Mouse (Mus musculus): ENCODE measurements around the gene Itsn2.
"Not testable (repeated sequence)": the region's sequence is repeated elsewhere in the genome, so short reads cannot be mapped to it uniquely, and the experiment has no call there.

The Itsn2 gene

DNA sequence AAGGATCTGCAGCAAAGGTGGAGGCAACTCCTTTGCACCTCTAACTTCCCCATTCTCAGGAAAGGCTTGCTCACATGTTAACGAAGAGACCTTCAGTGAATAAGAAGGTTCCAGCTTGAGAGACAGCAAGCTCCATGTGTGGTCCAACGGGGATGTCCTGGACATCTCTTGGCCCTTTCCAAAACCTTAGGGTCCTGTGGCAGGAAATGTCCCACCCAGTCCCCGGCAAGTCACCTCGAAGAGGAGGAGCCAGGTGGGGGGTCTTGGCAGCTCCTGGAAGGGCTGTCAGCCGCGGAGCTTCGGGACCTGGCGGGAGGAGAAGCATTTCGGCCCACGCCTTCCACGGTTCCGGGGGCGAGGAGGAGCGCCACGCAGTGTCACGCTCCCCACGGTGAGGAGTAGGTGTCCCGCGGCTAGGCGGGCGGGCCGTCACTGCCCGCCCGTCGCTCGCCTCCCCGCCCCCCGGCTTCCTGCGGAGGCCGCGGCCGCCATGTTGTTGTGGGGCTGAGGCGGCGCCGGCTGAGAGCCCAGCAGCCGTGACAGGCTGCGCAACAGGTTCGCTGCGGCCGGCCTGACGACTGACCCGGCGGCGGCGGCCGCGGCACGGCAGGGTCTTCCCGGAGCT, at the start of gene Itsn2, which contains the start of gene Gm3625:
Gene Itsn2 (plus strand): TSS at position 98 of the 625 bp plus-strand sequence.
Gene Gm3625 (minus strand): TSS at position 387 of the 625 bp plus-strand sequence.
- peak; percentile 63 for DNase-seq

DNA sequence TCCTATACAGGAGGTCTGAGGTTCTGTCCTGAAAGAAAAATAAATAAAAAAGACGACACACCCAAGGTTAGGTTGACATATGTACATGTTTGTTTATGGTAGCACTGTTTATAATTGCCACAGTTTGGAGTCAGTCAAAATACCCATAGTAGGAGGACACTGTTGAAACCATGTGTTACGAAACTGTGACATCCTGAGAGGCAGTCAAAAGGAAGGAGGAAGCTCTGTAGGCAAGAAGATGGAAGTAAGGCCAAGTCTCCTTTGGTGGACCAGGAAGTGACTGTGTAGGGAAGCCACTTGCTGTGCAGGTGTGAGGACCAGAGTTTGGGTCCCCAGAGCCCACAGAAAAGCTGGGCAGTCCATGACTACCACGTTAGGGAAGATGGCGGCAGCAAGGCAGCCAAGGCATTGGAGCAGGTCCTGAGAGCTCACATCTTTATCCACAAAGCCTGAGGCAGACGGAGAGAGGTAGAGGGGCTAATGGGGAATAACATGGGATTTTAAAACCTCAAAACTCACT, 48.0 kb upstream of the Itsn2 start:
- DNase-seq = no peak

DNA sequence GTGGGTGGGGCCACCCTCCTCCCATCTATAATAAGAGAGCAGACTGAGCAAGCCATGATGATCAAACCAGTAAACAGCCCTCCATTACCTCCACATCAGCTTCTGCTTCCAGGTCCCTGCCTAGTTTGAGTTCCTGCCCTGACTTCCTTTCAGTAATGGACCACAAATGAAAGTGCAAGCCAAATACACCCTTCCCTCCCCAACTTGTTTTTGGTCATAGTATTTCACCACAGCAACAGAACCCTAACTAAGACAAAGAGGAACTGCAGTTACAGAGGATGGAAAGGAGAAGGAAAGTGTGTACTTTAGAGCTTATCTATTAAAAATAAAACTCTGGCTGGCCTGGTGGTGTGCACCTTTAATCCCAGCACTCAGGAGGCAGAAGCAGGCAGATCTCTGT, 47.0 kb upstream of the Itsn2 start:
- DNase-seq = no peak

DNA sequence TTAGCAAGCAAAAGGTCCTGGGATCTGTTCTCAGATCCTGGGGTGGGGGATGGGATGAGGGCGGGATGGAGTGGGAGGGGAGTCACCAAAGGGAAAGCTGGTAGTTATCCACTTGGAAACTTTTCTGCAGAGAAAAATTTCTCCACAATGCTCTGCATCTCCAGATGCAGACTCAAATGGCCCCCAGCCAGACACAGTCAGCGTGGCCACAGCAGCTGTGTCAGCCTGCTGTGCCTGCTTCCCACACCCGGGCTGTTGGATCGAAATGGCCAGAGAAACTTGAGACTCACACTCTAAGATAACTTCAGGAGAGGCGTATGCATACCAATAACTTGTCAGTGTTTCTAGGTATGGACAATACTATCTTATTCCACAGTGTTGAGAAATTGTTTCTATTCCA, 45.9 kb upstream of the Itsn2 start:
- no peak for DNase-seq

DNA sequence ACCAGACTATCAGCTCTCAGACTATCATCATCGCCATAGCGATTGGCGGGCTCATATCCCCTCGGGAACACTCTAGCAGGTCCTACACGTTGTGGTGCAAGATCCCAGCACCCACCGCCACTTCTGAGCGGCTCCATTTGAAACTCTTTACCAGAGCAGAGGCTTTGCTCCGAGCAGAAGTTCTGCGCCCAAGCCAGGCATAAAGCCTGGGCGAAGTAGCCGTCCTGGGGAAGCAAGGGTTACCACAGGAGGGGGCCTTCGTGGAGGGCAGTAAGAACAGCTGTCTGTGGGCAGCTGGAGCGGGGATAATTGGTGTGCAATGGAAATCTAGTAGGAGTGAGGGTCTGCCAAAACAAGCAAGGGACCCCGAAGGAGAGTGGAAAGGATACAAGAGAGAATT, 44.9 kb upstream of the Itsn2 start:
- no peak for DNase-seq

DNA sequence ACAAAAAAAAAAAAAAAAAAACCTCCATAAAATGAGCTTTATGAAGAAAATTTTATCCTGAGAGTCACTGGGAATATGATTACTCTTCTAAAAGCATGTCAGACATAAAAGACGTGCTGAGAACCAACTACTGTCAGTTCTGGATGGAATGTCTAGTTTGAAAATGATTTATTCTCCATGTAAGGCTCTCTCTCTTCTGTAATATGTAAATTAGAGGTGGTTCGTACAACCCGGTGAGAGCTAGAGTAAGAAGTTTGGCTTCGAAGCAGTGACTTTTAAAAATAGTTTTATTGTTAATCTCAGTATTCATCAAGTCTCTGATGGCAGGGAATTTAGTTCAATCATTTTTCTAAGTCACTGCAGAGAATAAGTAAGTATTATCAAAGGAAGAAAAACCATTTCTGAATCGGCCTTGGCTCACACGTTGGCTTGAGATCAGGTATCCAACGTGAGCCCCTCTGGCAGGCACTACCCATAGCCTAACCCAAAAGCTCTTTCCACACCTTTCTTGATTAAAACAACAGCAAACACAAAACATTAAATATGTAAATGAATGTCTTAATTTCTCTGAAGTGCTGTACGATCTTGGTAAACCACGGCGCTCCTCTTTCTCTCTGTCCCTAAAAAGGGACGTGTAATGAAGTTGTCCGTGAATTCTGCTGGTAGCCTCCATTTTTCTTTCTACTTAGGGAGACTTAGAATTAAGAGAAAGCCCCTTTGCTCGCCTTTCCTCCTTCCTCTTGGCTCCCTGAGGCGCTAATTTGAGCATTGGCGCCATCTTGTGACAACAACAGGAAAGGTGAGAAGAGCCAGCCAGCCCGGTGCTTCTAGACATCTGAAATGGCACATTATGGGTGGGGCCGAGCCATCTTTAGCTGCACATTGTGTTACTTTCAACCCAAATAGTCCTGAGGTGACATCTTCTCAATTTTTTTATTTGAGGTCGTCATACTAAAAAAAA, 44.1 kb upstream of the Itsn2 start:
- peak; percentile 73 for DNase-seq

DNA sequence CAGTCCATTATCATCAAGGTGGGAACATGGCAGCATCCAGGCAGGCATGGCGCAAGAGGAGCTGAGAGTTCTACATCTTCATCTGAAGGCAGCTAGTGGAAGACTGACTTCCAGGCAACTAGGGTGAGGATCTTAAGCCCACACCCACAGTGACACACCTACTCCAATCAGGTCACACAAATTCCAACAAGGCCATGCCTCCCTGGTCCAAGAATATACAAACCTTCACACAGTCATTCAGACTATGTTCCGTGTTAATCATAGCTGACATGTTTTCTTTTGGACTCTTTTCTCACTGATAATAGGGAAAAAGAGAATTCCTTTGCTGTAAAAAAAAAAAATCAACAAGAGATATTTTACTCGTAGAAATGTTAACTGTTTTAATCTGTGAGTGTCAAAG, 38.7 kb upstream of the Itsn2 start:
- not testable (repeated sequence) for DNase-seq

DNA sequence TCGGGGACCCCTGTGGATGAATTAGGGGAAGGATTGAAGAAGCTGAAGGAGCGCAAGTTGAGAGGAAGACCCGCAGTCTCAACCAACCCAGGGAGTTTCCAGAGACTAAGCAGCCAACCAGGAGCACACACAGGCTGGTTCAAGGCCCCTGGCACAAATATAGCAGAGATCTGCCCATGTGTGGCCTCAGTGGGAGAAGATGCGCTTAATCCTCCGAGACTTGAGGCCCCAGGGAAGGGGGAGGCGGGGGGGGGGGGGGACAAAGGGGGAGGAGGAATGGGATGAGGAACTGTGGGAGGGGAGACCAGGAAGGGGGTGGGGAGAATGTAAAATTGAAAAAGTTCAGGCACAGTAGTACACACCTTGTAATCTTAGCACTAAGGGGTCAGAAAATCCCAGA, 37.0 kb upstream of the Itsn2 start:
- no peak for DNase-seq

DNA sequence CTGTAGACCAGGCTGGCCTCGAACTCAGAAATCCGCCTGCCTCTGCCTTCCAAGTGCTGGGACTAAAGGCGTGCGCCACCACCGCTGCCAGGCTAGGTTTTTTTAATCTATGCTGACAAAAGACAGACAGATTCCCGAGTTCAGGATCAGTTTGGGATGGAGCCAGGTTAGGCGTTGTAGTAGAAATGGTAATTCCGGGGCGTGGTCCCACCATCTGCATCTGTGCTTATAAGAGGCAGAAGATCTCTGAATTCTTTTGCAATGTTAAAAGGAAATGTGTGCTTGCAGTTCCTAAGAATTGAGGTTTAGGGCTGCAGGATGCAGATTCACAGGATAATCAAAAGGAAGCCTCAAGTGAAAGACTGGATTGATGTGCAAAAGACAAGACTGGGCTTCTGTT, 35.5 kb upstream of the Itsn2 start:
- DNase-seq = no peak

DNA sequence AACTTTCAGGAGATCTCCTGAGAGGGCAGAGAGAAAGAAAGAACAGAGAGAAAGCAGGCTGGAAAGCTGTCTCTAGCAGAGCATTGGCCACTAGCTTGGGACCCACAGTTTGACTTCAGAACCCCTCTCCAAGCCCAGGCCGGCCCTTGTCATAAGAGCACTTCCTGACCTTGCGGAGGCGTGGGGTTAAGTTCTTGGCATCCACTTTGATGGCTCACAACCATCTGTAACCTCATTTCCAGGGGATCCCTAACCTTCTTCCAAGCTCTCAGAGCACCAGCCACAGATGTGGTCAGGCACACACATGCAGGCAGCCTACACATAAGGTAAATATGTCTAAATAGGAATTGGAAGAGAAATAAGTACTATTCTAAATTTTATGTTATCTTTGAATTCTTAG, 35.0 kb upstream of the Itsn2 start:
- no peak for DNase-seq

DNA sequence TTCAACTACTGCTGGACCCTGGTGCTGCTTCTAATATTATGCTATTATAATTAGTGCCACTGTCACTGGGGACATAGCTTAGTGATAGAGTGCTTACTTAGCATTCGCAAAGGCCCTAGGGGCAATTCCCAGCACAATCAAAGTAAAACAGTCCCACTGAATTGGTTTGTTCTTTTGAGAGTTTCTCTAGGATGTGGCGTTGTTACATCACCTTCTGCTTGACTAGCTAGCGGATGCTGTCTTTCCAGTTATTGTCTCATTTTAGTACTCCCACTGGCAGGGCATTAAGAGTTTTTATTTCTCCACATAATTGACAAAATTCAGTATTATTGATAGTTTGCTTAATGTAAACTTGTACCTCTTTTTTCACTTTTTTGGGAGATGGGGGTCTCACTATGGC, 34.4 kb upstream of the Itsn2 start:
- no peak for DNase-seq

DNA sequence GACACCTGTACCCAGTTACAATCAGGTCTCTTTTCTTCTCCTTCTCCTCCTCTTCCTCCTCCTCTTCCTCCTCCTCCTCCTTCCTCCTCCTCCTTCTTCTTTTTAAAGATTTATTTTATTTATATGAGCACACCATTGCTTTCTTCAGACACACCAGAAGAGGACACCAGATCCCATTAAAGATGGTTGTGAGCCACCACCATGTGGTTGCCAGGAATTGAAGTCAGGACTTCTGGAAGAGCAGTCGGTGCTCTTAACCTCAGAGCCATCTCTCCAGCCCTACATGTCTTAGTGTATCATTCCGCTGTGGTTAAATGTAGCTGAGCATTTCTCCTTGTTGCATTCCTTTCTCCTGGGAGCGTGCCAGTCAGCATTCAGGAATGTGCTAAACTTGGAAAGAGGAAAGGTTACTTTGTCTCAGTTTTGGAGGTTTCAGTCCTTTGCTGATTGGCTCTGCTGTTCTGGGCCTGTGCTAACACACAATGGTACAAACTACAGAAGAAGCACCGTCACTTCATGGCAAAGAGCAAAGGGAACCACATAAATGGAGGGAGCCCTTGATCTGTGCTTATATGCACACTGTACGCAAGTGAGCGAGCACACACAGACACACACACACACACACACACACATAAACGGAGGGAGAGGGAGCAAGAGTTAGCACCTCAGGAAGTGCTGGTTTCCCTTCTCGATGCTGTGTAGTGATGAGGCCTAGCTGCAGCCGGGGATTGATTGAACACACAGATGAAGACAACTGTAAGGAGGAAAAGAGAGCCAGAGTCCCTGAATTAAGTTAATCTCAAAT, 33.8 kb upstream of the Itsn2 start:
- DNase-seq = no peak

DNA sequence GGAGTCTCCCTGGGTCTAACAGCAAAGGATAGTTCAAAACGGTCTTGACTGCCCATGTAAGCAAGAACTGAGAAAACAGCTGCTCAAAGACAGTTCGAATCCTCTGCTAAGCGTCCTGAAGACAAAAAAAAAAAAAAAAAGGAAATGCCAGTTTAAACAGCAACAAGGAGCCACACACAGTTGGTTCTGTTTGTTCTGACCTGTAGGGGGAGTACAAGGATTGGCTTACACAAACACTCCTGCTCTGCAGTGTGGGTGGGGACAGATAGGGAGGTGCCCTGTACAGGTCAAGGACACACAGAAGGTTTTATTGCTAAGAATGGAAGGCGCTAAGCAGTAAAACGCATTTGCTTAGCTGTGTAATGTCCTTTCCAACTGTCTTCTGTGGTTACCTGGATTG, 20.6 kb upstream of the Itsn2 start:
- peak; percentile 56 for DNase-seq

DNA sequence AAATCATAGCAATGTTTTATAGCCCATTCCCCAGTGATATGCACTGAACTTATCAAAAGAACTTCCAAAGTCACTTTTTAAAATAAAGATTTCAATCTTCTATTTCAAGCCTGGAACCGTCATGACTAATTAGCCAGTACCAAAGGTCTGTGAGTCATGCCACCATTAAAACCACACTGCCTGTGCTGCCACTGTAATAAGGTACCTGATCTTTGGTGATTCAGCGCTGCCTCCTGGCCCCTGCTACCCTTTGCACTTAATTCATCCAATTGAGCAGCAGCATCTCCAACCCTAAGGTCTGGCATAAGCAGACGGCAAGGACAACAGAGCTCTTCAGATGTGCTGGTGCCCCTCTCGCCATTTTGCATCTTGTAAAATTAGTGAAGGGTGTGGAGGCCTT, 18.4 kb upstream of the Itsn2 start:
- no peak for DNase-seq

DNA sequence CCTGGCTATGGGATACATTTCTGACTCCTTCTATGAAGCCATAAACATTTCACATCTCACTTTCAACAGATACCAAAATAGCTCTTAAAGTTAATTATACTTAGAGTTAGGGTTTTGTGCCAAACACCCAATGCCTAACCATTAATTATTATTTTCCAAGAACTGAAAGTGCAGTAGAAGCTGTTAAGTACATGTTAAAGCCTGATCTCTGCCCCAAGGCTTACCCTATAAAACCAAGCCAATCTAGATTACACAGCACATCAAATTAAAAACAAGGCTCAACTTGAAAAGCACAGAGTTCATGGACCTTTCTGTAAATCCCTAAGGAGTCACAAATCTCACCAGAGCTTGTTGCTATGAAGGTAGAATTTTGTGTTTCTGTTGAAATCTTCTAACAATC, 10.1 kb upstream of the Itsn2 start:
- DNase-seq = no peak

DNA sequence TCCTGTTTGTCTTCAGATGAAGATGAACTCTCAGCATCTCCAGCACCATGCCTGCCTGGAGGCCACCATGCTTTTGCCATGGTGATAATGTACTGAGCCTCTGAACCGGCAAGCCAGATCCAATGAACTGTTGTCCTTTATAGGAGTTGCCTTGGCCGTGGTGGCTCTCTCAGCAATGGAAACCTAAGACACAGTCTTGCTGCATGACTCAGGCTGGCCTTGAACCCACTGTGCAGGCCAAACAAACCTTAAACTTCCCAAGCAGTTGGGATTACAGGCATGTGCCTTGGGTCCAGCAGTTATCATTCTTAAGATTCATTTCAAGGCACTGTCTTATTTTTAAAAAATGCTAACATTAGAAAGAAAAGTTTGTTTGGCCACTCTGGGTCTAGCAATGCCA, 4.6 kb upstream of the Itsn2 start:
- DNase-seq = no peak

DNA sequence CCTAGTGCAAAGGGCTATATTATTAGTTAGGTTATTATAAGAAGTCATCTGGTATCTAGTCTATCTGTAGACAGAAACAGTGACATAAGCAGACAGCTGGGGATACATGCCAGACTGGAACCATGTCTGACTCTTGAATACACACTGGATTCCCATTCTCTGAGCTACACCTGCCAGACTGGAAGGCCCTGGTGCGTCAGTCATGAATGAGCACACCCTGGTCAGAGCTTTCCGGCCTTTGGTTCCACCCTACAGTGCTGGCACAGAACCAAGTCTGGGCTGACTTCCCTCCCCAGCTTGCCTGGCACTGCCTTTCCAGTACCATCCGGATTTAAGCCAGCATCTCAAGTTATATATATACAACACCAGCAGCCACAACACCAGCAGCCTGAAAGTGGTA, 3.8 kb upstream of the Itsn2 start:
- peak; percentile 39 for DNase-seq

DNA sequence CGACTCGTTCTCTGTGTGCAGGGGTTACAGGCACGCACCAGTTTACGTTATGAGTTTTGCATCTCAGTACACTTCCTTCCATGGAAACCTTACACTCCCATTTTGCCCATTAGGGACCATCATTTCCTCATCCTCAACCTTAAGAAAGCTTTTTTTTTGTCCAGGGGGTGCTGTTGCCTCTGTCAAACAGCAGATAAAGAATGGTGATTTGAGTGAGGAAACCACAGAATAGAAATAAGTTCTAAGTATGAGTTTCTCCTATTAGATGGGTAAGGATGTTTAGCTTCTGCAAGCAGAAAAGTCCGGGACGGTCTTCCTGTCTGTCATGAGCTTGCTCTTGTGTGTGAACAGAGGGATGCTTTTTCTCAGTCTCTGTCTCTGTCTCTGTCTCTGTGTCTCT, 413 bp upstream of the Itsn2 start:
- no peak for DNase-seq

DNA sequence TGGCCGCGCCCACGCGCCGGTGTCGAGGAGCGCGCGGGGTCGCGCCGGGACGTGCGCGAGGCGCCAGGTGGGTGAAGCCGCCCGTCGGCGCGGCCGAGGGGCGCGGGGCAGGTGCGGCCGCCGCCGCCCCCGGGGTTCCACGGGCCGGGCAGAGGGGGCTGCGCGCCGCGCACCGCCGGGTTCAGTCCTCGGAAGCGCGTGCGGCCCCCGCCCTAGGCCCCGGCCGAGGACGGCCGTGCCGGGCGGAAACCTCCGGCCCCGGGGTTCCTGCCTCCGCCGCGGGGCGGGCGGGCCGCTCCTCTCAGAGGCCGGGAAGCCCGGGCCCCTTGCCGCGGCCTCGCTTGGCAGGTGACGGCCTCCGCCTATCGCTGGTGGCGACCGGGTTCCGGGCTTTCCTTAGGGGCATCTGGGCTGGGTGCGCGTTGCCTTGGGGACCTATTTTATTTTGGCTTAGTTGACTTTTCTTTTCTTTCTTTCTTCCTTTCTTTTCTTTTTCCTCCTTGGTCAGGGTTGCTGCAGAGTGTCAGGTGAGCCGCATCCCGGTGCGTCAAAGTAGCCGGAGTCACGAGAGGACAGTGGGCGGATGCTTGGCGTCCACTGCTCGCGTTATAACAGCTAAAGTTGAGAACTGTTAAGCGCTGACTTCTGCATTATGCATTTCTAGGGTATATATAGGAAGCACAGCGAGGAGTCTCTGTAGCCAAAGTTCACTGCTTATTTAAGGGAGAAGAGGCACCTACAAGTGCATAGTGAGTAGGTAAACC, 910 bp downstream of the Itsn2 start:
- peak; percentile 36 for DNase-seq

DNA sequence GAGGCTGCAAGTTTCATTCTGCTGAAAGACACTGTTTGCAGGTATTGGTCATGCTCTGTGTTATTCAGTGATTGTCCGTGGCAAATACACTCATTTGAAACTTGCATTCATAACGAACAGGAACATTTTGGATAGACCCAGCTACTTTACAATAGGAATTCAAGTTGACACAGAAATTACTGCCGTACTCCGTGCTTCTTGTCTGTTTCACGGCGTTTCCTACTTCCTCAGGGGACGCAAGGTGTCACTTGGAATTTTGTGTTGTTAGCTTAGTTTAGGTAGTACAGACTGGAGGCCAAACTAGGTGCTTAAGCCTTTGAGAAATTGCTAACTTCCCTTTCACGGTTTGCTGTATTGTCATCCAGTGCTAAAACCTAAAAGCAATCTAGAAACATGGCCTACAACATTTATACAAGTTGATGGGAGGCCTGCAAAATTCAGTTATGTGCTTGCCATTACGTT, 1.5 kb downstream of the Itsn2 start:
- DNase-seq = peak; percentile 26

DNA sequence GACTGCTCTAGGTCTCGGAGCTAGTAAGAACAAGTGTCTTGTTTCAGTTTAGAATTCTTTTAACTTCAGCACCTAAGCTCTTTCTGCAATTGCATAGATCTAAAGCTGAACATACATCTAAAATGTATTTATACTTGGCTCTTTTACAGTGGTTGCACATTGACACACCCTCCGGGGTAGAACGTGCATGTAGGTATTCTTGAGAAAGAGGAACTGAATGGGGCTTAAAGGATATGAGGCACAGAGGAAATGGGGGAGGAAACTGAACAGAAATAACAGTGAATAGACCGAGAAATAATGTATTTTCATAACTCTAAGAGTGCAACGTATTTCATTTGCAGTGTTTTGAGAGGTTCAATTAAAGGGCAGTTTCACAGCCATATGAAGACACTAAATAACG, 2.6 kb downstream of the Itsn2 start:
- no peak for DNase-seq

Measured in cerebellum, adult 9-10 months (tissue).